Mouse (Mus musculus): ENCODE results near the gene Gm2a.

- TF ChIP-seq CTCF (IDR thresholded peaks at IDR 0.05; ENCODE audit: low read depth) (no peak), EP300 (IDR thresholded peaks at IDR 0.05; ENCODE audit: low read depth) (no peak)
These were observed 2.0 kb downstream of the Gm2a start for GRCm38 (mm10) chr11:55099868-55100267.
